Mouse (Mus musculus): ENCODE data around the gene Tm9sf1.

Gene Tm9sf1

DNA sequence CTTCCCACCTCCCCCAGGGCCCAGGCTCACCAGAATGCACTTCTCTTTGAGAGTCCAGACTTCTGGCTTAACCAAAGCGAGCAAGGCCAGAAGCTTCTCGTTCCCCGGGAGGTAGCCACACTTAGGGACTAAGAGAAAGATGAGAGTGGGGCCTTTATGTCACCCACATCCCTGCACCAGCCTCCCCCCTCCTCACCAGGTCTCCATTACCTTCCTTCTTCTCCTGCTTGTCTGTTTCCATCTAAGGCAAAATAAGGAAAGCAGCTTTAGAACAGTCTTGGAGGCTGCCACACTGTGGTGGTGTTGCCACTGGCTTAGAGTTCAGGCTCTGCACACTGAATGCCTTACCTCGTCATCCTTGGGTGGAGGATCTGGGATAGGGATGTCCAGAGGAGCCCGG, 54.3 kb downstream of the Tm9sf1 start:
- no peak for DNase-seq

DNA sequence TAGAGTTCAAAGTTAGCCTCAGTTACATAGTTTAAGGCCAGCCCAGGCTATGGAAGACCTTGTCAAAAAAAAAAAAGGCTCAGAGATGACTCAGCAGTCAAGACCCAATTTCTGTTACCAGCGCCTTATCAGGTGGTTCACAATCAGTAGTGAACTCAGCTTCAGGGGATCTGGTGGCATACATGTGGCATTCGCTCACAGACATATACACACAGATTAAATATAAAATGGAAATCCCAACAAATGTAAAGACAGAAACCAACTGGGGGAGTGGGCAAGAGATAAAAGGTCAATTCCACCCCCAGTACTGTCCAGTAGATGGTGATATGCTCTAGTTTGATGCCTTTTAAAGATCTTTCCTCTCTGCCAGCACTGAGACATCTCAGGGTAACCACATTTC, 57.5 kb downstream of the Tm9sf1 start:
- DNase-seq = no peak

Measured in cerebellum, adult 8-10 months (tissue).